Mouse (Mus musculus) large intestine, adult 2 months (tissue): ENCODE data around the gene B4galnt3. TPM values are rescaled to one million over a fixed set of nuclear protein-coding genes. Genes with fewer than 3 reads are reported as not detected.
"Not testable (repeated sequence)": the region's sequence is repeated elsewhere in the genome, so short reads cannot be mapped to it uniquely, and the experiment has no call there.

Experiments
- DNase-seq: peaks from one replicate; pipeline ENCODE4 v3.0.0-alpha.2; 2012; ENCODE audit warnings: low read depth, low spot score
- WGBS: fragments of 180-500 bp; shearing (Covaris S2); methylation state at CpG from one replicate; pipeline ENCODE4 v1.1.7; 2018; 5-methylcytosine and 5-hydroxymethylcytosine counted together
- polyA plus RNA-seq: library from polyadenylated mRNA; depleted of rRNA; stranded (reverse); fragments of >200 nt; gene quantifications from 2 replicates; pipeline ENCODE4 v1.2.3, GENCODE M21; 2012; rRNA removed

B4galnt3 gene
- polyA plus RNA-seq, result 7.6 and 14.2 TPM in 2 replicates

DNA sequence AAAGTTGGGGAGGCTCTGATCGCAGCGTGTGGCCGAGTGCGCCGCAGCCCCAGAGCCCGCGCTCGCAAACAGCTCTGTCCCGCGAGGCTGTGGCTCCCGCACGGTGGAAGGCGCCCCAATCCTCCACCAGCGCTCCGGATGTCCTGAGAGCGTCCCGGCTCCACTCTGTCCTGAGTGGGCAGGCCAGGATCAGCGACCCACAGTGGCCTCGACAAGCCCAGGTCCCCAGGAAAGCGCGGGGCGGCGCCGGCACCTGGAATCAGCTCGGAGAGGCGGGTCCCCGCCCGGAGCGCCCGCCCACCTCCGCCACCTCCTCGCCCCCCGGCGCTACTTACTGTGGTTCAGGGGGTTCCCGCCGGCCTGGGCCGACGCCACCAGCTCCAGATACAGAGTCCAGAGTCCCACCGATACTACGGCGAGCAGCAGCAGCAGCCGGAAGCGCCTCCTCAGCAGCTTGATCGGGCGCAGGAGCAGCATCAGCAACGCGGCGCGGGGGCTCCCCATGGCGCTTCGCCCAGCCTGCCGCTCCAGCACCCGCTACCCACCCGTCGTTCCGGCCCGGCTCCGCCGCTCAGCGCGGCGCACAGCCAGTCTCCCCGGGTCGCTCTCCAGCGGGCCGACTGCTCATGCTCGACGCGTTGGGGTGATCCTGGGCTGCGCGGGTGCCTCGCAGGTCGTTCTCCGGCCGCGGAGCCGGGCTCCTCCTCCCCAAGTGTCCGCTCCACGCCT, at the start of gene B4galnt3, which contains the start of gene D330020A13Rik:
B4galnt3 (minus strand) TSS at position 504 of the 729 bp plus-strand sequence.
D330020A13Rik (plus strand) TSS at position 309 of the 729 bp plus-strand sequence.
- WGBS, result 1% methylated on average over 79 of the region's 79 CpGs
- no peak for DNase-seq

DNA sequence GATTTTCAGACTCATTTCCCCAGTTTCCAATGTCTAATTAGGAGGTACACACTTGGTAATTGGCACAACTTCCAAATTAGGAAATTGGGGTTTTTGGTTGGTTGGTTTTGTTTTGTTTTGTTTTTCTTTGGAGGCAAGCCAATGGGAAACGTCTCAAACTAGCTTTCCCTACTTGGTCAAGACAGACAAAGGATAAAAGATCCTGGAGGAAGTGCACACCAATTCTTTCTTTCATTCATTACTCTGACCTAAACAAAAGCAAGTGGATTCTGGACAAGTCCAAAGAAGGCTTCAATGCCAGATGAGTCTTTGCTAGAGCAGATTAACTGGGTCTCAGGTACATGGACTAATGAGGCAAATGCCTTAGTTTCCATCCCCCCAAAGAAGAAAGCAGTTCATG, 49.6 kb upstream of the B4galnt3 start:
- no peak for DNase-seq
- 45% methylated on average over 1 of the region's 1 CpGs for WGBS

DNA sequence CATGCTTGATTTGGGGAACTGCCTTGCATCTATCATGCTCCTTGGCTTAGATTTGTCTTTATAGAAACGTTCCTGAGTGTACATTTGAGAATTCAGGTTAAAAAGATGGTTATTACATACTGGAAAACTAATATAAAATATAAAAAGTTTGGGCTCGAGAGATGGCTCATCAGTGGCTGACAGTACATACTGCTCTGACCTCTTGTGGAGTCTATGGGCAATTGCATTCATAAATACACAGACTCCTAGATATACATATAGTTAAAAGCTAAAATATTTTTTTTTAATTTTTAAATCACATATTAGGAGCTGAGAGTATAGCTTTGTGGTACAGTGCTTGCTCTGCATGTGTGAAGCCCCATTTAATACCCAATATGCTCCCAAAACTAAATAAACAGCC, 38.0 kb upstream of the B4galnt3 start:
- WGBS, result 78% methylated on average over 2 of the region's 2 CpGs
- no peak for DNase-seq

DNA sequence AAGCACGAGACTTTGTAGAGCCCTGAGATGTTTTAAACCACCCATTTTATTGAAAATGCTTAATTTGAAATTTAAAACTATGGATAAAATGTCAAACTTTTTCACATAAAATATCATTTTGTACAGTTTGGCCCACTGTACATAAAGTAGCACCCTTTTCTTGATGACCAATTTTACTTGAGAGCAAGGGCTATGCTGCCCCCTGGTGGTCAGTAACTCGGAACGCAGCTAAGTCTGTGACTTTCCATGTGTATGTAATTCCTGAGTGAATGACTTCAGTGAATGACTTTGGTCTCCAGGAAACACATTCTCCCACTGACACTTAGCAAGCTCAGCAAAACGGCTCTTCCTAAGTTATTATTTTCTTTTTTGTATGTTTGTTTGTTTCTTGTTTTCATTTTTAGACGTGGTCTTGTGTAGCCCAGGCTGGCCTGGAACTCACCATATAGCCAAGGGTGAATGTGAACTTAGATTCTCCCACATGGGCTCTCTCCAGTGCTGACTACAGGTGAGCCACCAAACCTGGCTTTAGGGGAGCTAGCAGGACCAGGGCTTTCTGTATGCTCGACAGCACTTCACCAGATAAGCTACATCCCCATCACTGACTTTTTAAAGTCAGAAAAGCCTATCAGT, 30.1 kb upstream of the B4galnt3 start:
- WGBS, result 32% methylated on average over 6 of the region's 6 CpGs

DNA sequence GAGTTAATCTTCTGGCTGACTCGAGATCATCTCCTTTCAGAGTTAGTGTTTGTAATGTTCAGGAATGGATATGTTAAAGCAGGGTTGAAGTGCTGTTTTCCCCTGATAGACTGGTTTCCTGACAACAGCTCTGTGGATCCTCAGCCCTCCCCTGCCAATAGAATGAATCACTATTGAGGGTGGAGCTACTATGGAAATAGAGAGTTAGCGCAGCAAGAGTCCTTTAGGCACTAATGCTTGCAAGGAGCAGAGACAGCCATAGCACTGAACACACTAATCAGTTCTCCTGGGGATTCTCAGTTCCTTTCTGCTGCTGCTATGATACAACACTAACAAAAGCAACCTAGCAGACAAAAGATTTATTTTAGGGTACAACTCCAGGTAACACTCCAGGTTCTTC, 26.0 kb upstream of the B4galnt3 start:
- 51% methylated on average over 2 of the region's 2 CpGs for WGBS

More for the DNA sequence above, 30.1 kb upstream of the B4galnt3 start:
- DNase-seq, result no peak

DNA sequence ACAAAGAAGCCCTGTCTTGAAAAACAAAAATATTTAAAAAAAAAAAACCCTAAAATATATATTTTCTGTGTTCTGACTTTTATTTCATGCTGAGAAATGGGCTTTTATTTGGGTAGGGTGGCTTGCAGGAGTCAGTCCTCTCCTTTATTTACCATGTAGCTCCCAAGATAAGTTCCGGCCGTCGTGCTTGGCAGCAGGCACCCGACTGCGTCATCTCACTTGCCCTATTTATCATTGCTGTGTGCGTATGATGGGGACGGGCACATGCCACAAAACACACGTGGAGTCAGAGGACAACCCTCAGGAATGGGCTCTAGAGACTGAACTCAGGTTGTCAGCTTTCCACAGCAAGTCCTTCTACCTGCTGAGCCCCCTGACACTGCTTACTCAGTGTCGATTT, 24.8 kb upstream of the B4galnt3 start:
- DNase-seq, result no peak
- 39% methylated on average over 9 of the region's 9 CpGs for WGBS

More for the DNA sequence above, 26.0 kb upstream of the B4galnt3 start:
- no peak for DNase-seq

DNA sequence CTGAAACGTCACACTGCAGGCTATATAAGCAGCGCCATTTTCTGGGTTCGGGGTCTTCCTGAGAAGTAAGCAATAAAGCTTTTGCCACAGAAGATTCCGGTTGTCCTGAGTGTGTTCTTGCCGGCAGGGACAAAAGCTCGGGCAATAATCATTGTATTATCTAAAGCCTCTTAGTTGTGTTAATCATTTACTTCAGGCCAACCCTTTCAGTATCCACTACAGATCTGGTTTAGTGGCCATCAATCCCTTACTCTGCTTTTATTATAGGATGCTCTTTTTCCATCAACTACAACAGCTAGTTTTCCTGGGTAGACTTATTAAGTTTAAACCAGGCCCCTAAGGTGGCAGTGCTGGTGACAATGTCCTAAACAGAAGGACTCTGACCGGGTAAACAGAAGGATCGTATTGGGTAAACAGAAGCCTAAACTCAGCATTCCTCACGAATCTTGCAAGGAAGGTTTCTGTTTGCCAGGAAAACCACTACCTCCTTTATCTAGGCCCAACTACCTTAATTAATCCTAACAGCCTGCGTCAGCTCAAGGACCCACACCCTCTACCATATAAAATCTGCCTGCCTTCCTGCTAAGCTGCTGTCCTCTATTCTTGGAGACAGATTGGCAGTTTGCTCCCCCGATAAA, 24.1 kb upstream of the B4galnt3 start:
- no peak for DNase-seq
- 26% methylated on average over 11 of the region's 11 CpGs for WGBS

DNA sequence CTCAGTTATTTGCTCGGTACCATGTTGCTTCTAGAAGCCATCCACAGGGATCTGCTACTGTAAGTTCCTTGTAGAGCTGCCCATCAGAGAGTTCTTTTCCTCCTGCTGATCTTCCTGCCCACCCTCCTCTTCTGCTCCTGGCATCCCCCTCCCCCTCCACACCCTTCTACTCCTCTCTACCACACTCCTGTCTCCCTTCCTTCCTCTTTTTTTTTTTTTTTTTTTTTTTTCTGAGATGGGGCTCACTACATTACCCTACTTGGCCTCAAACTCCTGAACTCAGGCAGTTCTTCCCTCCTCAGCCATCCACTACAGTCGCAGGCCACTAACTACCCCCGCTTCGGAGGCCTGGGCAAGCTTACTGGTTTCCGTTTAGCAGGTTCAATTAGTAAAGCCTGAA, 18.1 kb upstream of the B4galnt3 start:
- no peak for DNase-seq
- 73% methylated on average over 5 of the region's 5 CpGs for WGBS

DNA sequence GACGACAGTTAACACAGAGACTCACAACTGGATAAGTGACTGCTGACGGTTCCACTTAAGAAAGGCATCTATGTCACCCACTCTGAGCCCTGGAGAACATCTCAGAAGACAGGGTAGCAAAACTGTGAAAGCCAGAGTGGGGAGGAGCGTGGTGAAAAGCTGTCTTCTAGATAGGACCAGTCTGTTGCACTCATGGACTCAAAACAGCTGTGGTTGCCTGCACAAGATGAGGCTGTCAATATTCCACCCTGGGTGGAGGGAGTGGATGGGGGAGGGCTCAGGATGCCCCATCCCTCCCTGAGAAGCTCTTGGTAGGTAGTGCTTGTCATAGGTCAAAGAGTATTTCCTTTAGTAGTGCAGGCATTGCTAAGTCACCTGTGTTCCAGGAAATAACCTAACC, 15.4 kb upstream of the B4galnt3 start:
- WGBS, result 24% methylated on average over 3 of the region's 3 CpGs
- no peak for DNase-seq

DNA sequence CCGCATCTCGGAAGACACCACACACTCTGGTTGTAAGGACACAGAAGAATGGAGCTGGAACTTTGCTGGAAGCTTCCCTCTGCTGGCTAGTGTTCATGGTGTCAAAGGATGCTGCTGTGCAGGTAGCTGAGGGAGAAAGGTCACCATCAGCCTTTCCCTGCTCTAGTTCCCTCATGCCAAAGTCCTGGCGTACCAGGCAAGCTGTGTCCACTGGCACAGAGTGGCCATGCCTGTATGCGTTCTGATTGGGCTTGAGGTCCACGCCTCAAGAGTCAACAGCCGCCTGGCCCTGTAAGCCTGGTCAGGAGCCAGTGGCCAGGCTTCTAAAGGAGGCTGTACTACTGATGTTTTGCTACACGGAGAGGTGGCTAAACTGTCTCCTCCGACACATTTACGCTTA, 15.0 kb upstream of the B4galnt3 start:
- WGBS, result 45% methylated on average over 9 of the region's 9 CpGs
- no peak for DNase-seq

DNA sequence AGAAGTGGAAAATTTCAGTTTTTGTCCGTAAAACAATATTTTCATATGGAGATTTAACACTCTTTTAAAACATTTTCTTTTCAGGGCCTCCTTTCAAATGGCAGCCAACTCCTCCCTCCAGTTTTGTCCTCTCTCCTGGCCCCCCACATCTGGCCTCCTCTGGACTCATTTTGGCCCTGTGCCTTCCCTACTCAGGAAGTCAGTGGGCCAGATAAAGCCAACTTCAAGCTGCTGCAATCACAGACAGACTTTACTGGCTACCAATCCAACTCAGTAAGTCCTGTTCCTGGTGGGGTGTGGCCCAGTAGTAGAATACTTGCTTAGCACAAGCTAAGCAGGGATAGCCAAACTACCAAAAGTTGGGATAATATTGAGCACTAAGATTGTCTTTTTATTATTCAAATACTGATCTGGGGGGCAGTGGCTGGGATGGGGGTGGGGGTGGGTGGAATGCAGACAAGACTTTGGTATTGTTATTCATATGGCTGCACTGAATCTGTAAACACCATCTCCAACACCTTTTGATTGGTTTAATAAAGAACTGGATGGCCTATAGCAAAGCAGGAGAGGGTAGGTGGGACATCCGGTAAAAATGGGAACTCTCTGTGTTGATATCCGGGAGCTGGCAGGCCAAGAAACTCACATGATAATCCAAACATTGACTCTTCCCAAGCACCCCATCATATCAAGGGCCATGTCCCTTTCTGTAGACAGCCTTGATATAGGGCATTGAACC, 12.7 kb upstream of the B4galnt3 start:
- no peak for DNase-seq
- WGBS, result 89% methylated on average over 3 of the region's 3 CpGs

DNA sequence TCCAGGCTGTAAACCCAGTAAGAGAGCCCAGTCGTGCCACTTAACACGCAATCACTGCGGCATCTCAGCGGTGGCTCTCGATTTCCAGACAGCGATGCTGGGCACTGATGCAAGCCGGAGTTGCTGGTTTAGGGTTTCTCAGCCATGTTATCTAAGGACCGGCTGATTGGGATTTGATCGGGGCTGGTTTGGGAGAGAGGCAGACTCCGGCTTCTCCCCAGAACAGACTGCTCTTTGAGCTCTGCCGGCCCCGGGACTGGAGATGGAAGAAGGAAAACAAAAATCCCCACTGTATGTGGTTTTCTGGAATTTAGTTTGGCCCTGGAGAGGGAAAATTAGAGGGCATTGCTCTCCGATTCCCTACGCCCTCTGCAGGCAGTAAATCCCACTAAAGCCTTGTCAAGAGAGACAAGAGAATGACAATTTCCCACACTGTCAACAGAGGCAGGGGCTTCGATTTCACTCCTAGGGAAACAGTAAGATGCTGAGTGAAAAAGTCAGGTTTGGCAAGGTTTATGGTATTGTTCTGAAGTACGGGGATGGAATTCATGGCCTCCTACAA, 8.5 kb upstream of the B4galnt3 start:
- DNase-seq, result no peak
- 39% methylated on average over 16 of the region's 16 CpGs for WGBS

DNA sequence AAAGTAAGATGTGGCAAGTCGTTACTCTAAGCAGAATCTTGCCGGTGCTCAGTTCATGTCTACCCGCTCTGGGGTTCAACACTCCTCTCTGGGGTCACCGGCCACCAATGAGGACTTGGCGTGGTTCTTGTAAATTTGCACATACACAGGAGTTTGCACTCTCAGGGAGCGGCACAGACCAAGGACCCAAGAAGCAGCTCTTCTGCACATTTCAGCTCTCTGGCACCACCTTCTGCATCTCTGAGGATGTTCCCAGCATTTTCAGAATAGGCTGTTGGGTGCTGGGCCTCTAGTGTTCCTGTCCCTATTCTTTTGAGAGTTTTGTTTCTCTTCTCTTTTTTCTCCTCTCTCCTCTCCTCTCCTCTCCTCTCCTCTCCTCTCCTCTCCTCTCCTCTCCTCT, 6.8 kb upstream of the B4galnt3 start:
- WGBS, result 13% methylated on average over 6 of the region's 6 CpGs
- no peak for DNase-seq

DNA sequence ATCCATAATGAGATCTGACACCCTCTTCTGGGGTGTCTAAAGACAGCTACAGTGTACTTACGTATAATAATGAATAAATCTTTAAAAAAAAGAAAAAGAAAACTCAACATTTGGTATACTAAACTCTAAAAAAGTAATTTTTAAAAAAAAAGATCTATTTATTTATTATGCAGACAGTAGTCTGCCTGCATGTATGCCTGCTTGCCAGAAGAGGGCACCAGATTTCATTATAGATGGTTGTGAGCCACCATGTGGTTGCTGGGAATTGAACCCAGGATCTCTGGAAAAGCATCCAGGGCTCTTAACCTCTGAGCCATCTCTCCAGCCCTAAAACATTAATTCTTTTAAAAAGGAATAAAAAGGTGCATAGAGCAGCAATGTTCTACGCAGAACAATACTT, 2.2 kb upstream of the B4galnt3 start:
- WGBS, result 94% methylated on average over 2 of the region's 2 CpGs

DNA sequence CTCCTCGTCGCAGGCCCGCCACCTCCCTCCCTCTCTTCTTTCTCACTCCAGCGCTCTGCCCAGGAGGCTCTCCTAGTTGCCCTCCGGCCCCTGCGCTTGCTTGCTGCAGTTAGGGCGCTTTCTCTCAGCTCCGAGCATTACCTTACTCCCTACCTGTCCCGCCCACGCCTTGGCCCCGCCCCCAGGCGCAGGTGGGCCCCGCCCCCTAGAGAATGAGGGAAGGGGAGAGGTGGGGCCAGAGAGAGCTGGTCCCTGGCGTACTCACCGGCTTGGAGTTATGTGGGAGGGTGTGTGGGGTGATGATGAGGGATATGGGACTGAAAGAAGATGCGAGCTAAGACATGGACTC, 400 bp upstream of the B4galnt3 start:
- DNase-seq, result no peak
- WGBS, result under 1% methylated on average over 16 of the region's 16 CpGs

More for the DNA sequence above, 2.2 kb upstream of the B4galnt3 start:
- DNase-seq, result not testable (repeated sequence)

DNA sequence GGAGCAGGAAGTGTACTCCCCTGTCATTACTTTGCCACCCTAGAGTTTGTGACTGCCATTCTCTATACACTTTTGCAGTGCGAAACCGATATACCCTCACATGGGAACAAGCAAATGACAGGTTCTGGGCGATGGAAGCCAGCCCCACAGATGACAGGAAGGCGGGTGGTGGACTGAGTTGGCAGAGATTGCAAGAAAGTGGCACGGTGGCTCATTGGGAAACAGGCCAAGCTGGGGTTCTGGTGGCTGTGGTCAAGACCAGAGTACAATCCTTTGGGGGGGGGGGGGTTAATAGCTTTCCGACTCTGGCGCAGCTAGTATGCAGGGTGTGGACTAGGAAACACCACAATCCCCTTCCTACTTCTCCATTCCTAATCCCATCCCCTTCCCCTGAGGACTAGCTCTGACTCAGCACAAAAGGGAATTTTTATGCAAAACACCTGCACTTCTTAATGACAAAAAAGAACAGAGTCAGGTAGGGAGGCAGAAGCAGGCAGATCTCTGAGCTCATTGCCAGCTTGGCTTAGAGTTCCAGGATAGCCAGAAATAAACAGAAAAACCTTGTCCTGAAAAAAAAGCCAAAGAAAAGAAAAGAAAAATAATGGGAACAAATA, 2.9 kb downstream of the B4galnt3 start:
- no peak for DNase-seq
- 80% methylated on average over 7 of the region's 7 CpGs for WGBS

DNA sequence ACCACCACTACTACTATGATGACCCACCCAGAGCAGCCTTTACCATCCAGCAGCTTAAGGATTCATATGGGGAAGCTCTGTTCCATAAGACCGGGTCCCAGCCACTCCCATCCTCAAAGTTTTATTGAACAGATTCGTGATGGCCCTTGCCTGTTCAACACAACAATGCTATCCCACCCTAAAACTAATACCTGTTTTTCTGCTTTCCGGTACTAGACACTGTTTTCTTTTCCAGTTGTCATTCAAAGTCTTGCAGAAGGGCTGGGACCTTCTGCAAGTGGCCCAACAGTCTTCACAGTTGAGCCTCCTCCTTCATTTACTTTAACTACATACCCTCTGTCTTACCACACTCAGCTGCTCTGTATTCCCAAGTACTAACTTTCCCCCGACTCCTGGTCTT, 4.9 kb downstream of the B4galnt3 start:
- 69% methylated on average over 4 of the region's 4 CpGs for WGBS
- no peak for DNase-seq

DNA sequence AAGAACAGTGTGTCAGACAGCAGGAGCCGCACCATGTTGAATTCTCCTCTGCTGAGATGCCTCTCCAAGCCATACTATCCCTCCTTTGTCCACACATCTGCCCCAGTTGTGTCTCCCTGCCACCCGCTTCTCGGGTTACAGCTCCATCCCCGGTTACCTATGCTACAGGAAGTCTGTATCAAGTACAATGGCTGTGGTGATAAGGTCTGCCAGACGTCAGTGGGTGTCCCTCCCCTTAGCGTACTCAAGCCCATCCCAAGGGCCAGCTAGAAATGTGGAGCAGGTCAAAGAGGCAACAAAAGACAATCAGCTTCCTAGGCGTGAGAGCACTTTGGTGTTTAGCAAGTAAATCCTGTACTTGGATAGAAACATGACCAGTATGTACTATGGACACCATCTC, 5.8 kb downstream of the B4galnt3 start:
- DNase-seq, result no peak
- 32% methylated on average over 7 of the region's 7 CpGs for WGBS

DNA sequence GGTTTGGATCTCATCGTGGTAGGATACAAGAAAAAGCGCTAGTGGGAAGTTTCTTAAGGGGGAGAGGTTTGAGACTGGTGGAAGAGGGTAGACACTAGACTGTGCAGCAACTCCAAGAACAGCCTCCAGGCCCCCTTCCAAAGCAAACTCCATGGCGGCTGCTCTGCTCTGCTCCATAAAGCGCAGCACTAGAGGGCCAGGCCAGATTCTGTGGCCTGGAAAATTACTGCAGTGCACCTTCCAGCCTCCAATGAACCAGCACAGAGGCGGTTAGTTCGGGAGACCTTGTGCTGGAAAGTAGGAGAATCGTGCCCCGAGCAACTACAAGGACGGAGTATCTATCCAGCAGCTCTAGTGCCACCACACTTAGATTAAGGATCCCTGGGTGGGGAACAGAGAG, 7.1 kb downstream of the B4galnt3 start:
- 87% methylated on average over 9 of the region's 9 CpGs for WGBS
- DNase-seq, result no peak
